Mouse (Mus musculus): ENCODE results near the gene Adat3. TPM values are rescaled to one million over a fixed set of nuclear protein-coding genes. Genes with fewer than 3 reads are reported as not detected.
"Not testable (repeated sequence)": the region's sequence is repeated elsewhere in the genome, so short reads cannot be mapped to it uniquely, and the experiment has no call there.

Gene Adat3
- polyA plus RNA-seq, 1 experiment from 2014 or later: 9.7 TPM

- peaks cover 19% of the 10 kb centered on the region for H3K36me3 ChIP-seq (ENCODE audit: control insufficient read depth, insufficient read depth, low read length)
- WGBS: 86% methylated on average over 10 of the region's 10 CpGs
- no peak for DNase-seq (ENCODE audit: low spot score)
Observed at GRCm38 (mm10) chr10:80646936-80647335, 44.3 kb downstream of the Adat3 start.

GRCm38 (mm10) chr10:80649910-80650309, 47.2 kb downstream of the Adat3 start:
- H3K4me1 ChIP-seq (replicated peaks; ENCODE audit: control insufficient read depth, insufficient read depth, low read length); DNase-seq (ENCODE audit: low spot score); H3K9me3 ChIP-seq (ENCODE audit: control insufficient read depth, low read length); H3K4me2 ChIP-seq; H3K4me3 ChIP-seq (ENCODE audit: low read depth, low read length); H3K27me3 ChIP-seq (replicated peaks; ENCODE audit: control insufficient read depth, insufficient read depth, low read length); H3K9ac ChIP-seq (ENCODE audit: low read depth, low read length); H3K27ac ChIP-seq (ENCODE audit: low read depth, low read length); H3K36me3 ChIP-seq (ENCODE audit: control insufficient read depth, insufficient read depth, low read length); ATAC-seq (replicated peaks; ENCODE audit: low FRiP score): not testable (repeated sequence)
- WGBS: 84% methylated on average over 6 of the region's 6 CpGs

More at GRCm38 (mm10) chr10:80646936-80647335, 44.3 kb downstream of the Adat3 start:
- Histone ChIP-seq H3K4me1 (replicated peaks; ENCODE audit: control insufficient read depth, insufficient read depth, low read length) (peaks cover 3% of the 10 kb centered on the region; the same call in 1 of the 2 replicates), H3K9ac (ENCODE audit: low read depth, low read length) (no peak overlapping the region), H3K9me3 (ENCODE audit: control insufficient read depth, low read length) (no peaks in the 10 kb centered on the region), H3K4me2 (no peak overlapping the region), H3K27me3 (replicated peaks; ENCODE audit: control insufficient read depth, insufficient read depth, low read length) (no peaks in the 10 kb centered on the region), H3K27ac (ENCODE audit: low read depth, low read length) (no peak overlapping the region), H3K4me3 (ENCODE audit: low read depth, low read length) (no peak overlapping the region)
- no peak for ATAC-seq (replicated peaks; ENCODE audit: low FRiP score)

- H3K9me3 ChIP-seq (ENCODE audit: control insufficient read depth, low read length): no peaks in the 10 kb centered on the region
- peaks cover 9% of the 10 kb centered on the region for H3K4me1 ChIP-seq (replicated peaks; ENCODE audit: control insufficient read depth, insufficient read depth, low read length)
- no peak overlapping the region for H3K9ac ChIP-seq (ENCODE audit: low read depth, low read length)
- no peak overlapping the region for H3K4me2 ChIP-seq
- H3K27me3 ChIP-seq (replicated peaks; ENCODE audit: control insufficient read depth, insufficient read depth, low read length): no peaks in the 10 kb centered on the region
- no peak overlapping the region for H3K4me3 ChIP-seq (ENCODE audit: low read depth, low read length)
- 91% methylated on average over 10 of the region's 10 CpGs for WGBS
- no peak for ATAC-seq (replicated peaks; ENCODE audit: low FRiP score)
- no peak for DNase-seq (ENCODE audit: low spot score)
- H3K27ac ChIP-seq (ENCODE audit: low read depth, low read length): no peak overlapping the region
- H3K36me3 ChIP-seq (ENCODE audit: control insufficient read depth, insufficient read depth, low read length): peaks cover 3% of the 10 kb centered on the region; the same call in 1 of the 2 replicates
Observed at GRCm38 (mm10) chr10:80650392-80650791, 47.7 kb downstream of the Adat3 start.

GRCm38 (mm10) chr10:80653156-80653720, 50.6 kb downstream of the Adat3 start:
- DNase-seq (ENCODE audit: low spot score): no peak
- no peak overlapping the region for H3K27ac ChIP-seq (ENCODE audit: low read depth, low read length)
- no peak overlapping the region for H3K4me2 ChIP-seq
- H3K9me3 ChIP-seq (ENCODE audit: control insufficient read depth, low read length): no peaks in the 10 kb centered on the region
- no peak overlapping the region for H3K4me3 ChIP-seq (ENCODE audit: low read depth, low read length)
- no peaks in the 10 kb centered on the region for H3K36me3 ChIP-seq (ENCODE audit: control insufficient read depth, insufficient read depth, low read length)
- 79% methylated on average over 6 of the region's 6 CpGs for WGBS
- H3K4me1 ChIP-seq (replicated peaks; ENCODE audit: control insufficient read depth, insufficient read depth, low read length): peaks cover 22% of the 10 kb centered on the region
- no peak overlapping the region for H3K9ac ChIP-seq (ENCODE audit: low read depth, low read length)
- ATAC-seq (replicated peaks; ENCODE audit: low FRiP score): no peak
- no peaks in the 10 kb centered on the region for H3K27me3 ChIP-seq (replicated peaks; ENCODE audit: control insufficient read depth, insufficient read depth, low read length)

- H3K27ac ChIP-seq (ENCODE audit: low read depth, low read length): no peak overlapping the region
- ATAC-seq (replicated peaks; ENCODE audit: low FRiP score): no peak
- peaks cover 26% of the 10 kb centered on the region for H3K4me1 ChIP-seq (replicated peaks; ENCODE audit: control insufficient read depth, insufficient read depth, low read length)
- H3K4me3 ChIP-seq (ENCODE audit: low read depth, low read length): peak overlapping the region; percentile 98; the same call in 1 of the 2 replicates
- no peaks in the 10 kb centered on the region for H3K27me3 ChIP-seq (replicated peaks; ENCODE audit: control insufficient read depth, insufficient read depth, low read length)
- DNase-seq (ENCODE audit: low spot score): no peak
- no peaks in the 10 kb centered on the region for H3K36me3 ChIP-seq (ENCODE audit: control insufficient read depth, insufficient read depth, low read length)
- WGBS: 83% methylated on average over 6 of the region's 6 CpGs
- no peak overlapping the region for H3K9ac ChIP-seq (ENCODE audit: low read depth, low read length)
- no peaks in the 10 kb centered on the region for H3K9me3 ChIP-seq (ENCODE audit: control insufficient read depth, low read length)
- H3K4me2 ChIP-seq: peak overlapping the region; percentile 96
Observed at GRCm38 (mm10) chr10:80654866-80655265, 52.2 kb downstream of the Adat3 start.

GRCm38 (mm10) chr10:80655406-80656129, 52.9 kb downstream of the Adat3 start:
- Histone ChIP-seq H3K4me3 (ENCODE audit: low read depth, low read length) (peak overlapping the region; percentile 98), H3K27ac (ENCODE audit: low read depth, low read length) (peak overlapping the region; percentile 82), H3K9ac (ENCODE audit: low read depth, low read length) (peak overlapping the region; percentile 99), H3K27me3 (replicated peaks; ENCODE audit: control insufficient read depth, insufficient read depth, low read length) (no peaks in the 10 kb centered on the region), H3K4me2 (peak overlapping the region; percentile 96), H3K4me1 (replicated peaks; ENCODE audit: control insufficient read depth, insufficient read depth, low read length) (peaks cover 26% of the 10 kb centered on the region), H3K9me3 (ENCODE audit: control insufficient read depth, low read length) (no peaks in the 10 kb centered on the region), H3K36me3 (ENCODE audit: control insufficient read depth, insufficient read depth, low read length) (no peaks in the 10 kb centered on the region)
- ATAC-seq (replicated peaks; ENCODE audit: low FRiP score) (peak; percentile 14), DNase-seq (ENCODE audit: low spot score) (no peak)
- WGBS: 4% methylated on average over 12 of the region's 12 CpGs

- H3K9me3 ChIP-seq (ENCODE audit: control insufficient read depth, low read length): no peaks in the 10 kb centered on the region
- peaks cover 26% of the 10 kb centered on the region for H3K4me1 ChIP-seq (replicated peaks; ENCODE audit: control insufficient read depth, insufficient read depth, low read length)
- ATAC-seq (replicated peaks; ENCODE audit: low FRiP score) (peak; percentile 76), DNase-seq (ENCODE audit: low spot score) (peak; percentile 99)
- H3K9ac ChIP-seq (ENCODE audit: low read depth, low read length): peak overlapping the region; percentile 99
- H3K27me3 ChIP-seq (replicated peaks; ENCODE audit: control insufficient read depth, insufficient read depth, low read length): no peaks in the 10 kb centered on the region
- H3K4me2 ChIP-seq: peak overlapping the region; percentile 96
- WGBS: under 1% methylated on average over 51 of the region's 72 CpGs
- peak overlapping the region; percentile 82 for H3K27ac ChIP-seq (ENCODE audit: low read depth, low read length)
- H3K36me3 ChIP-seq (ENCODE audit: control insufficient read depth, insufficient read depth, low read length): no peaks in the 10 kb centered on the region
- H3K4me3 ChIP-seq (ENCODE audit: low read depth, low read length): peak overlapping the region; percentile 98
Observed at GRCm38 (mm10) chr10:80656130-80656862, 53.6 kb downstream of the Adat3 start.

GRCm38 (mm10) chr10:80656863-80657623, 54.4 kb downstream of the Adat3 start, which contains the start of gene Btbd2:
Gene Btbd2, minus strand, starts transcription at chr10:80657071.
- no peaks in the 10 kb centered on the region for H3K27me3 ChIP-seq (replicated peaks; ENCODE audit: control insufficient read depth, insufficient read depth, low read length)
- H3K27ac ChIP-seq (ENCODE audit: low read depth, low read length): peak within 1 kb of the TSS; percentile 82
- no peaks in the 10 kb centered on the region for H3K36me3 ChIP-seq (ENCODE audit: control insufficient read depth, insufficient read depth, low read length)
- H3K4me2 ChIP-seq: peak within 1 kb of the TSS; percentile 96
- DNase-seq (ENCODE audit: low spot score) (no peak), ATAC-seq (replicated peaks; ENCODE audit: low FRiP score) (peak; percentile 32; the same call in 1 of the 2 replicates)
- H3K4me1 ChIP-seq (replicated peaks; ENCODE audit: control insufficient read depth, insufficient read depth, low read length): peaks cover 26% of the 10 kb centered on the region
- peak within 1 kb of the TSS; percentile 99 for H3K9ac ChIP-seq (ENCODE audit: low read depth, low read length)
- H3K9me3 ChIP-seq (ENCODE audit: control insufficient read depth, low read length): no peaks in the 10 kb centered on the region
- peak within 1 kb of the TSS; percentile 98 for H3K4me3 ChIP-seq (ENCODE audit: low read depth, low read length)
- WGBS: 27% methylated on average over 15 of the region's 15 CpGs
